Mouse (Mus musculus) layer of hippocampus, adult 2 months (tissue): ENCODE measurements at regions not wholly inside any gene's neighbourhood (a gene's known extent, or its start where the extent isn't known, plus 50 kb on each side); places are given as distances from the start of the nearest gene placed in this dataset.
A peak's percentile ranks its signal among the peaks of the same experiment; 100 is the strongest.
"Not testable (repeated sequence)": the region's sequence is repeated elsewhere in the genome, so short reads cannot be mapped to it uniquely, and the experiment has no call there.

Experiments used
- DNase-seq, 2 experiments: peaks; one replicate each; pipeline ENCODE4 v3.0.0; 2022; ENCODE audit warnings: low spot score in 2 of 2
- H3K27ac ChIP-seq: fragments of 200-600 bp; 2 replicates; pipeline ENCODE4 v1.8.1; 2022
- H3K4me3 ChIP-seq: fragments of 200-600 bp; 2 replicates; pipeline ENCODE4 v1.8.1; 2022; ENCODE audit warnings: mild to moderate bottlenecking
- CTCF ChIP-seq: fragments of 200-600 bp; conservative IDR thresholded peaks from 2 replicates; pipeline ENCODE4 v1.8.1; 2022; ENCODE audit warnings: antibody characterized with exemption, mild to moderate bottlenecking, moderate library complexity

GRCm38 (mm10) chr13:69129056-69129620 lies 129.8 kb upstream of the Adcy2 start:
- Histone ChIP-seq H3K4me3 (no peak overlapping the region), H3K27ac (no peak overlapping the region)
- TF ChIP-seq CTCF, result no peak
- no peak for DNase-seq

DNA sequence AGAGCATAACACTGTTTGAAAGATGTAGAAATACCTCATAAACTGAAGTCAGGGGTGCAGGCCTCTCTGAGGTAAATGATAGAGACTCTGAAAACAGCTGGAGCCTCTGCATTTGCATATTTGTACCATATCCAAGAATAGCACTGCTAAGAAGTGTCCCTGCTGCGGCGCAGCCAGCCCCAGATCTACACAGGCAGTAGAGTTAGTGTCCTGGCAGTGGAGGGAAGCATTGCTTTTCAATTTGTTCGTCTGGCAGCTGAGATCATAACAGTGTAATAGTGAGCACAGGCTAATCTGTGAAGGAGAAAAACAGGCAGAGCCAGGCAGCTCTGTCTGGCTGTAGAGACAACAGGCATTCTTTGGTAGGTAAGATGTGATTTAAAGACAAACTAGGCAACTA lies 128.2 kb upstream of the Adcy2 start:
- no peak for TF ChIP-seq CTCF
- Histone ChIP-seq H3K4me3 (no peak overlapping the region), H3K27ac (no peak overlapping the region)
- DNase-seq, result no peak

DNA sequence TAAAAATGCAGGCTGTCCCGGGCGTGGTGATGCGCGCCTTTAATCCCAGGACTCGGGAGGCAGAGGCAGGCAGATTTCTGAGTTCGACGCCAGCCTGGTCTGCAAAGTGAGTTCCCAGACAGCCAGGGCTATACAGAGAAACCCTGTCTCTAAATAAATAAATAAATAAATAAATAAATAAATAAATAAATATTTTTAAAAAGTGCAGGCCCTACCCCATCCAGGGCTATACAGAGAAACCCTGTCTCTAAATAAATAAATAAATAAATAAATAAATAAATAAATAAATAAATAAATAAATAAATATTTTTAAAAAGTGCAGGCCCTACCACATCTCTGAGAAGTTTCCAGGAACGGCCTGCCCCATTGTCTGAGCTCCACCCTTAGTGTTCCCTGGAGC lies 119.4 kb upstream of the Adcy2 start:
- not testable (repeated sequence) for H3K4me3 ChIP-seq, H3K27ac ChIP-seq, DNase-seq

GRCm38 (mm10) chr13:69109168-69109567 lies 109.8 kb upstream of the Adcy2 start:
- TF ChIP-seq CTCF, result no peak
- DNase-seq, result no peak
- H3K4me3 ChIP-seq, result no peak overlapping the region
- H3K27ac ChIP-seq, result no peak overlapping the region

DNA sequence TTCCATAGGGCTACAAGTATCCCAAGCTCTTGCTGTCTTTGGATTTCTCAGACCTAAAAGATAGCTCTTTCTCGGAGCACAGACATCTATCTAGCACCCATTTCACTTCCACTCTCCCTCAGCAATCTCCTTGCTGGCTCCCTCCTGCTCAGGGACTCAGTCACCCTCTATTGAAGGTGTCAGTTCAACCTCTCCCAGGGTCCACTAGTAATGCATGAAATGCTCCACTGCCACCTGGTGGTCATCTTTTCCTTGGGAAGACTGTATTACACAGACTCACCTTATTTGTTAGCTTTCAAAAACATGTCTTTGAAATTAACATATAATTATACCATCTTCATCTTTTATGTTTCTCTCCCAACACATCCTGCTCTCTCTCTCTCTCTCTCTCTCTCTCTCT lies 87.3 kb upstream of the Adcy2 start:
- Histone ChIP-seq H3K27ac (no peak overlapping the region), H3K4me3 (no peak overlapping the region)
- peak; percentile 60 to 75 for DNase-seq
- TF ChIP-seq CTCF, result peak; percentile 84

- no peak for DNase-seq
- H3K27ac ChIP-seq, result peak overlapping the region; percentile 65
- TF ChIP-seq CTCF, result no peak
- no peak overlapping the region for H3K4me3 ChIP-seq
These were observed 71.0 kb upstream of the Adcy2 start for GRCm38 (mm10) chr13:69070336-69070735.

DNA sequence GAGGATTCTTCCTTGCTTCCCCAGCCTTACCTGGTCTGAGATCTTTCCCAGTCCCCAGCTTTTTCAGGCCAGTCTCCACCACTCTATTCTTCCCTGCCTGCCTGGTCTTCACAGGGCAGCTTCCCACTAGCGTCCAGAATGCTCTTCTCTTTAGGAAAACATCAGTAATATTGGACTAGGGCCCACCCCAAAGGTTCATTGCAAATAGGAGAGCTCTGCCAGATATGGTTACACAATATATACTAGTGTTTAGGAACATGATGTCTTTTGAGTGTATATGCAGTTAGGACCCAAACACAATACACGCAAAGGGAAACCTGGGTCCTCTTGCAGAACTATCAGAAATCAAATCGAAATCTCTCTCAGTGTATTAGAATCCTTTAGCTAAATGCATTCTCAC lies 70.5 kb upstream of the Adcy2 start:
- TF ChIP-seq CTCF, result no peak
- Histone ChIP-seq H3K4me3 (no peak overlapping the region), H3K27ac (peak overlapping the region; percentile 65)
- DNase-seq, result no peak

DNA sequence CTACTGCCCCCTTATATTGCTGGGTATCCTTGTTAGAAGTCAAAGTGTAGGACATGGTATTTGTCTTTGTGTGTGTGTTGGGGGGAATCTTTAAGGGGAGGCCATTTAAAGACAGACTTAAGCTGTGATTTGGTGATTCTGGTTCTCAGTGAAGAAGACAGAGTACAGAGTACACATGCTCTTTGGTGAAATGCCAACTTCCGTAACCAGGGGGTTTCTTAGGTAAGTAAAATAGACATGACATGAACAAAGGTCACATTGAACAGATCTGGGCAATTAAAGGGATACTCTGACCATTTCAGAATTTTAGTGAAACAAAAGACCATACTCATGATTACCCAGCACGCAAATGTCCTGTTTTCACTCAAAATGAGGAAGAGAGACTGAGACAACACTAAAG lies 67.3 kb upstream of the Adcy2 start:
- no peak for DNase-seq
- no peak overlapping the region for H3K4me3 ChIP-seq

GRCm38 (mm10) chr13:69065285-69065684 lies 65.9 kb upstream of the Adcy2 start:
- no peak for TF ChIP-seq CTCF
- no peak overlapping the region for H3K4me3 ChIP-seq
- no peak for DNase-seq

More for the DNA sequence above, 67.3 kb upstream of the Adcy2 start:
- no peak overlapping the region for H3K27ac ChIP-seq
- no peak for TF ChIP-seq CTCF

DNA sequence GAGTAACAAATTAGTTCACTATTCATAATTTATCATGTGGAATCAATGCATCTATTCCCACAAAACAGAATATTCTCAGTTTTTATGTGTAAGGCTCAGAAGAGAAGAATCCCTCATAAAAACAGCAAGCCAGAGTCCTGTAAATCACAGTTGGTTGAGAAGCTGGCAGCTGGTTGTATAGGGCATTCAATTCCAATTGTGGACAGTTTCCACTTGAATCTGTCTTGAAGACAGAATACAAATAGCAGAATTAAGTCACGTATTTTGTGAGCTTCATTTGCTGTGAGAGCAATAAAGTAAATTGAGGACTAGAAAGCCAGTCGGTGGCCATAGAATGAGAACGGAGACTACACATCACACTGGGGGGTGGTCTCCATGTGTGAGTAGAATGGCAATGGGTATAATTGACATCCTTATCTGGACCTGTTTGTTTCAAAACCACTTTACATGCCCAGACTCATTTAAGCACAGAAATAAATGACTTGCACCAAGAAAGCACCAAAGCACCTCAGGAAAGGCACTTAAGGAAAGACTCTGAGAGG lies 63.4 kb upstream of the Adcy2 start:
- no peak for DNase-seq
- Histone ChIP-seq H3K27ac (no peak overlapping the region), H3K4me3 (no peak overlapping the region)
- TF ChIP-seq CTCF, result no peak

More at GRCm38 (mm10) chr13:69065285-69065684, 65.9 kb upstream of the Adcy2 start:
- H3K27ac ChIP-seq, result no peak overlapping the region

DNA sequence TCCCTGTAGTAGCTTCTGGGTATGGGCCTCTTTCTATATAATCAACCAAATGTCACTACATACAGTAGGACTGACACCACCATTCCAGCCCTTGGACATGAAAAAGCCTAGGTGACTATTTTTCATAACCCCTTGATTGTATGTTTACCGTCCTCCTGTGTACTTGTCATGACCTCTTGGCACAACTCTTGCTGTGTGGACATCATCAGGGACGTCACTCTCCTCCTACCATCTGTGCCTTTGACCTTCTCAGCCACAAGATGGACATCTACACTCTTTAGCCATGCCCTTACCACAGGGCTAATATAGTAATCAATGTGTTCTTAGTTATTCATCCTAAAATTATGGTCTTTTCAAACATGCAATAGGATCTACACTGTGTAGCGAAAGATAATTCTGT lies 62.1 kb upstream of the Adcy2 start:
- Histone ChIP-seq H3K27ac (no peak overlapping the region), H3K4me3 (no peak overlapping the region)
- no peak for TF ChIP-seq CTCF
- no peak for DNase-seq
